Mouse (Mus musculus) midbrain, postnatal 0 days (tissue): ENCODE measurements around the gene H2-Q6. TPM values are rescaled to one million over a fixed set of nuclear protein-coding genes. Genes with fewer than 3 reads are reported as not detected.
A peak's percentile ranks its signal among the peaks of the same experiment; 100 is the strongest.
"Not testable (repeated sequence)": the region's sequence is repeated elsewhere in the genome, so short reads cannot be mapped to it uniquely, and the experiment has no call there.

Experiments
- ATAC-seq: fragments of 200-750 bp; cut with Nextera tagmentation; 2 replicates; pipeline ENCODE4 v1.8.0; 2017; ENCODE audit warnings: moderate number of reproducible peaks, mild to moderate bottlenecking, moderate TSS enrichment, moderate library complexity; ENCODE audit not compliant: low FRiP score
- DNase-seq: peaks from one replicate; pipeline ENCODE4 v3.0.0-alpha.2; 2015; ENCODE audit warnings: low spot score
- H3K27ac ChIP-seq: fragments of 300-500 bp; sonication (generic); 2 replicates; pipeline ENCODE4 v1.5.1; 2014; ENCODE audit warnings: low read depth, mild to moderate bottlenecking, low read length, mixed read lengths
- H3K27me3 ChIP-seq: fragments of 300-500 bp; sonication (generic); 2 replicates; pipeline ENCODE4 v1.6.1; 2014; ENCODE audit warnings: low read length, control low read depth, mixed read lengths; ENCODE audit not compliant: insufficient read depth
- H3K36me3 ChIP-seq: fragments of 300-500 bp; sonication (generic); 2 replicates; pipeline ENCODE4 v1.6.1; 2014; ENCODE audit warnings: low read length, control low read depth, mixed read lengths; ENCODE audit not compliant: insufficient read depth
- H3K4me1 ChIP-seq: fragments of 300-500 bp; sonication (generic); 2 replicates; pipeline ENCODE4 v1.6.1; 2014; ENCODE audit warnings: mild to moderate bottlenecking, control low read depth, antibody characterized with exemption, low read length, mixed read lengths; ENCODE audit not compliant: insufficient read depth
- H3K4me2 ChIP-seq: fragments of 300-500 bp; sonication (generic); 2 replicates; pipeline ENCODE4 v1.6.1; 2014; ENCODE audit warnings: low read depth, mild to moderate bottlenecking, low read length, mixed read lengths; ENCODE audit not compliant: poor library complexity, severe bottlenecking
- H3K4me3 ChIP-seq: fragments of 300-500 bp; sonication (generic); 2 replicates; pipeline ENCODE4 v1.5.1; 2014; ENCODE audit warnings: low read depth, mild to moderate bottlenecking, low read length, moderate library complexity
- H3K9ac ChIP-seq: fragments of 300-500 bp; sonication (generic); replicated peaks from 2 replicates; pipeline ENCODE4 v1.6.1; 2014; ENCODE audit warnings: mild to moderate bottlenecking, low read length, moderate library complexity, mixed read lengths; ENCODE audit not compliant: poor library complexity, severe bottlenecking
- H3K9me3 ChIP-seq: fragments of 300-500 bp; sonication (generic); 2 replicates; pipeline ENCODE4 v1.6.1; 2016; ENCODE audit warnings: low read length, control low read depth
- CTCF ChIP-seq: IDR thresholded peaks from 2 replicates; pipeline ENCODE4 v1.5.1; 2016; ENCODE audit warnings: antibody characterized with exemption, mild to moderate bottlenecking
- WGBS: fragments of 180-500 bp; shearing (Covaris S2); extraction: QIAGEN DNeasy Blood & Tissue Kit; methylation state at CpG from one replicate; pipeline ENCODE4 v1.1.7; 2014; 5-methylcytosine and 5-hydroxymethylcytosine counted together
- polyA plus RNA-seq: library from polyadenylated mRNA; unstranded; fragments of >200 nt; fragmentation: Nextera tagmentation; extraction: Ambion mirVana; gene quantifications from 2 replicates; pipeline ENCODE4 v1.2.1, GENCODE M21; 2015
- total RNA-seq: library from RNA; depleted of rRNA; stranded (reverse); fragments of >200 nt; gene quantifications from 2 replicates; pipeline ENCODE4 v1.2.3, GENCODE M21; 2014; rRNA removed

Gene H2-Q6
- total and polyA plus RNA-seq, 2 experiments from 2014 or later, result 0.11 to 1.8 TPM

GRCm38 (mm10) chr17:35465651-35466050 is 41.0 kb downstream of the H2-Q6 start:
- peaks cover 24% of the 10 kb centered on the region for H3K27me3 ChIP-seq
- not testable (repeated sequence) for H3K4me3 ChIP-seq, H3K36me3 ChIP-seq, ATAC-seq, H3K4me1 ChIP-seq, H3K27ac ChIP-seq, H3K4me2 ChIP-seq, H3K9me3 ChIP-seq, H3K9ac ChIP-seq
- 5% methylated on average over 8 of the region's 8 CpGs for WGBS
- peak; percentile 34 for DNase-seq
- TF ChIP-seq CTCF, result peak; percentile 80

GRCm38 (mm10) chr17:35468936-35469335 is 44.3 kb downstream of the H2-Q6 start:
- not testable (repeated sequence) for H3K4me2 ChIP-seq, H3K9ac ChIP-seq, H3K9me3 ChIP-seq, H3K4me3 ChIP-seq, H3K4me1 ChIP-seq, ATAC-seq, H3K36me3 ChIP-seq, DNase-seq, H3K27ac ChIP-seq
- WGBS, result 79% methylated on average over 3 of the region's 3 CpGs
- peaks cover 27% of the 10 kb centered on the region for H3K27me3 ChIP-seq

GRCm38 (mm10) chr17:35469842-35470751 is 45.4 kb downstream of the H2-Q6 start, which contains the start of gene H2-Q10:
Gene H2-Q10, plus strand, starts transcription at chr17:35470089.
- Histone ChIP-seq H3K9ac (0 out of 2 replicates have a peak within 1 kb of the TSS, but pooled peaks have one; percentile 29), H3K36me3 (no peaks in the 10 kb centered on the region), H3K27me3 (peaks cover 27% of the 10 kb centered on the region), H3K4me2 (peak within 1 kb of the TSS; percentile 59), H3K9me3 (no peaks in the 10 kb centered on the region), H3K27ac (no peak within 1 kb of the TSS), H3K4me1 (no peaks in the 10 kb centered on the region), H3K4me3 (peak within 1 kb of the TSS; percentile 40)
- DNase-seq (no peak), ATAC-seq (no peak)
- TF ChIP-seq CTCF, result no peak
- 1% methylated on average over 72 of the region's 80 CpGs for WGBS

Other genes starting within 250 kb of the H2-Q6 start
- 1.8 and 4.1 TPM in 2 replicates for gene Aif1, start 248.8 kb upstream of the H2-Q6 start, total RNA-seq
- 9.2 and 9.5 TPM in 2 replicates for gene Aif1, start 248.8 kb upstream of the H2-Q6 start, polyA plus RNA-seq
- gene Lst1, start 236.4 kb upstream of the H2-Q6 start, total RNA-seq, result 5.9 and 26.7 TPM in 2 replicates
- gene Lst1, start 236.4 kb upstream of the H2-Q6 start, polyA plus RNA-seq, result 7.8 and 12.0 TPM in 2 replicates
- 1.4 and 2.1 TPM in 2 replicates for gene Ltb, start 230.4 kb upstream of the H2-Q6 start, total RNA-seq
- 1.0 and 1.6 TPM in 2 replicates for gene Ltb, start 230.4 kb upstream of the H2-Q6 start, polyA plus RNA-seq
- gene Tnf, start 222.8 kb upstream of the H2-Q6 start, total RNA-seq, result not detected in 2 replicates
- 0.09 TPM in 1 of 2 replicates, not detected in the other for gene Tnf, start 222.8 kb upstream of the H2-Q6 start, polyA plus RNA-seq
- 0.49 and 1.2 TPM in 2 replicates for gene Lta, start 219.5 kb upstream of the H2-Q6 start, total RNA-seq
- gene Lta, start 219.5 kb upstream of the H2-Q6 start, polyA plus RNA-seq, result 0.98 and 1.2 TPM in 2 replicates
- gene Gm16181, start 204.0 kb upstream of the H2-Q6 start, total RNA-seq, result not detected in 2 replicates
- gene Gm16181, start 204.0 kb upstream of the H2-Q6 start, polyA plus RNA-seq, result 0.33 TPM in 1 of 2 replicates, not detected in the other
- gene Atp6v1g2, start 191.2 kb upstream of the H2-Q6 start, total RNA-seq, result 109 and 117 TPM in 2 replicates
- 210 and 232 TPM in 2 replicates for gene Atp6v1g2, start 191.2 kb upstream of the H2-Q6 start, polyA plus RNA-seq
- gene Nfkbil1, start 189.1 kb upstream of the H2-Q6 start, total RNA-seq, result 17.0 and 18.5 TPM in 2 replicates
- gene Nfkbil1, start 189.1 kb upstream of the H2-Q6 start, polyA plus RNA-seq, result 11.2 and 12.3 TPM in 2 replicates
- 261 and 288 TPM in 2 replicates for gene Ddx39b, start 183.1 kb upstream of the H2-Q6 start, total RNA-seq
- gene Ddx39b, start 183.1 kb upstream of the H2-Q6 start, polyA plus RNA-seq, result 320 and 329 TPM in 2 replicates
- gene H2-D1, start 162.1 kb upstream of the H2-Q6 start, total RNA-seq, result 75.4 and 78.0 TPM in 2 replicates
- gene H2-D1, start 162.1 kb upstream of the H2-Q6 start, polyA plus RNA-seq, result 130 and 148 TPM in 2 replicates
- 0.38 and 0.60 TPM in 2 replicates for gene H2-Q1, start 104.4 kb upstream of the H2-Q6 start, total RNA-seq
- 1.4 and 1.5 TPM in 2 replicates for gene H2-Q1, start 104.4 kb upstream of the H2-Q6 start, polyA plus RNA-seq
- 20.9 and 21.7 TPM in 2 replicates for gene H2-Q2, start 82.6 kb upstream of the H2-Q6 start, total RNA-seq
- 21.1 and 22.5 TPM in 2 replicates for gene H2-Q2, start 82.6 kb upstream of the H2-Q6 start, polyA plus RNA-seq
- 1.4 and 4.0 TPM in 2 replicates for gene H2-Q4, start 45.2 kb upstream of the H2-Q6 start, total RNA-seq
- 0.79 and 1.0 TPM in 2 replicates for gene H2-Q4, start 45.2 kb upstream of the H2-Q6 start, polyA plus RNA-seq
- 1.6 and 3.3 TPM in 2 replicates for gene H2-Q7, start 14.3 kb downstream of the H2-Q6 start, total RNA-seq
- 3.5 and 4.2 TPM in 2 replicates for gene H2-Q7, start 14.3 kb downstream of the H2-Q6 start, polyA plus RNA-seq
- gene H2-Q10, start 45.2 kb downstream of the H2-Q6 start, total RNA-seq, result 0.42 TPM in 1 of 2 replicates, not detected in the other
- gene H2-Q10, start 45.2 kb downstream of the H2-Q6 start, polyA plus RNA-seq, result 0.47 and 0.62 TPM in 2 replicates
- gene Pou5f1, start 81.2 kb downstream of the H2-Q6 start, total RNA-seq, result not detected in 2 replicates
- not detected in 2 replicates for gene Pou5f1, start 81.2 kb downstream of the H2-Q6 start, polyA plus RNA-seq
- gene Tcf19, start 92.0 kb downstream of the H2-Q6 start, total RNA-seq, result 9.2 and 10.3 TPM in 2 replicates
- gene Tcf19, start 92.0 kb downstream of the H2-Q6 start, polyA plus RNA-seq, result 4.5 and 4.7 TPM in 2 replicates
- 3.5 and 4.0 TPM in 2 replicates for gene Cchcr1, start 92.2 kb downstream of the H2-Q6 start, total RNA-seq
- 1.9 and 2.1 TPM in 2 replicates for gene Cchcr1, start 92.2 kb downstream of the H2-Q6 start, polyA plus RNA-seq
- not detected in 2 replicates for gene Psors1c2, start 108.4 kb downstream of the H2-Q6 start, total RNA-seq
- gene Psors1c2, start 108.4 kb downstream of the H2-Q6 start, polyA plus RNA-seq, result 0.43 TPM in 1 of 2 replicates, not detected in the other
- 1.2 TPM in 1 of 2 replicates, not detected in the other for gene Cdsn, start 127.3 kb downstream of the H2-Q6 start, total RNA-seq
- gene Cdsn, start 127.3 kb downstream of the H2-Q6 start, polyA plus RNA-seq, result 0.06 and 0.22 TPM in 2 replicates
- not detected in 2 replicates for gene 2300002M23Rik, start 142.6 kb downstream of the H2-Q6 start, total RNA-seq
- not detected in 2 replicates for gene 2300002M23Rik, start 142.6 kb downstream of the H2-Q6 start, polyA plus RNA-seq
- gene Sfta2, start 176.7 kb downstream of the H2-Q6 start, total RNA-seq, result not detected in 2 replicates
- gene Sfta2, start 176.7 kb downstream of the H2-Q6 start, polyA plus RNA-seq, result not detected in 2 replicates
- gene Gm9573, start 201.8 kb downstream of the H2-Q6 start, total RNA-seq, result not detected in 2 replicates
- gene Gm9573, start 201.8 kb downstream of the H2-Q6 start, polyA plus RNA-seq, result not detected in 2 replicates
- 0.77 TPM in 1 of 2 replicates, not detected in the other for gene Mucl3, start 218.8 kb downstream of the H2-Q6 start, total RNA-seq
- not detected in 2 replicates for gene Mucl3, start 218.8 kb downstream of the H2-Q6 start, polyA plus RNA-seq
- 43.0 and 49.2 TPM in 2 replicates for gene Vars2, start 242.7 kb downstream of the H2-Q6 start, total RNA-seq
- 13.8 and 15.9 TPM in 2 replicates for gene Vars2, start 242.7 kb downstream of the H2-Q6 start, polyA plus RNA-seq
- 20.6 and 27.7 TPM in 2 replicates for gene Gtf2h4, start 248.9 kb downstream of the H2-Q6 start, total RNA-seq
- 17.8 and 18.4 TPM in 2 replicates for gene Gtf2h4, start 248.9 kb downstream of the H2-Q6 start, polyA plus RNA-seq